Mouse (Mus musculus) lung, adult 2 months (tissue): ENCODE results near the gene Fbxo21.

Source experiments
- CTCF ChIP-seq: fragments of 200-500 bp; IDR thresholded peaks from 2 replicates; pipeline ENCODE4 v1.5.1; 2011; ENCODE audit warnings: mild to moderate bottlenecking, low read length, control low read depth; ENCODE audit not compliant: insufficient read depth
- POLR2A ChIP-seq: fragments of 200-500 bp; IDR thresholded peaks from 2 replicates; pipeline ENCODE4 v1.6.1; 2011; ENCODE audit warnings: low read depth, mild to moderate bottlenecking, control low read depth, low read length, borderline replicate concordance; ENCODE audit errors: extremely low read depth

- TF ChIP-seq POLR2A, result no peak
- no peak for TF ChIP-seq CTCF
These were observed 29.2 kb downstream of the Fbxo21 start for GRCm38 (mm10) chr5:118005728-118006127.
